Mouse (Mus musculus): Measurements from ENCODE around the gene Cacna1e. TPM values are rescaled to one million over a fixed set of nuclear protein-coding genes. Genes with fewer than 3 reads are reported as not detected.

Gene Cacna1e
- total and polyA plus RNA-seq, 2 experiments from 2014 or later: 8.0 to 58.2 TPM

- DNase-seq (ENCODE audit: low spot score) (no peak), ATAC-seq (peak; percentile 48)
- Histone ChIP-seq H3K9ac (replicated peaks; ENCODE audit: low read length) (no peak overlapping the region), H3K4me3 (ENCODE audit: low read length) (no peak overlapping the region), H3K27ac (no peak overlapping the region), H3K36me3 (ENCODE audit: insufficient read depth, low read length) (no peaks in the 10 kb centered on the region), H3K4me2 (ENCODE audit: low read depth, low read length) (no peak overlapping the region), H3K4me1 (ENCODE audit: insufficient read depth, low read length) (no peaks in the 10 kb centered on the region; the same call in 1 of the 2 replicates), H3K9me3 (ENCODE audit: low read length) (no peaks in the 10 kb centered on the region), H3K27me3 (ENCODE audit: insufficient read depth, low read length) (no peaks in the 10 kb centered on the region)
- no peak for TF ChIP-seq CTCF (IDR thresholded peaks at IDR 0.05; ENCODE audit: low read depth)
- 72% methylated on average over 4 of the region's 4 CpGs for WGBS
These were observed 95.8 kb downstream of the Cacna1e start for GRCm38 (mm10) chr1:154788491-154788890.

GRCm38 (mm10) chr1:154788069-154788468, 96.2 kb downstream of the Cacna1e start:
- Histone ChIP-seq H3K4me3 (ENCODE audit: low read length) (no peak overlapping the region), H3K9me3 (ENCODE audit: low read length) (no peaks in the 10 kb centered on the region), H3K4me1 (ENCODE audit: insufficient read depth, low read length) (no peaks in the 10 kb centered on the region; the same call in 1 of the 2 replicates), H3K27ac (no peak overlapping the region), H3K27me3 (ENCODE audit: insufficient read depth, low read length) (no peaks in the 10 kb centered on the region), H3K9ac (replicated peaks; ENCODE audit: low read length) (no peak overlapping the region), H3K36me3 (ENCODE audit: insufficient read depth, low read length) (no peaks in the 10 kb centered on the region), H3K4me2 (ENCODE audit: low read depth, low read length) (no peak overlapping the region)
- DNase-seq (ENCODE audit: low spot score): peak; percentile 94
- WGBS: 2% methylated on average over 5 of the region's 5 CpGs
- TF ChIP-seq CTCF (IDR thresholded peaks at IDR 0.05; ENCODE audit: low read depth): peak; percentile 89
- ATAC-seq: peak; percentile 69

DNA sequence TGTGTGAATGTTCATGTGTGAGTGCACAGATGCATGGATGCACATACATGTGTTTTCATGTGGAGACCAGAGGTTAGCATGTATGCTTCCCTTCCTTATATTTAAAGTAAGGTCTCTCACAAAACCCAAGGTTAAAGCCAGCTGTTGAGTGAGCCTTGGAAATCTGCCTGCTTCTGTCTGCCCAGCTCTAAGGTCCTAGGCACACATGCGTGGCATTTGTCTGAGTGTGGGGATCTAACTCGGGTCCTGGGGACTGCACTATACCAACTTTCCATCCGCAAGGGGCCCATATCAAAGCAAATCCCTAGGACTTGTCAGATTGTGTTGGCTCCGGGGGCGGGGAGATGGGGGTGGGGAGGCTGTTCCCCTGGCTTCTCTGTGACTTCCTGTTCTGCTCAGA, 96.9 kb downstream of the Cacna1e start:
- Histone ChIP-seq H3K27ac (no peak overlapping the region), H3K27me3 (ENCODE audit: insufficient read depth, low read length) (no peaks in the 10 kb centered on the region), H3K9me3 (ENCODE audit: low read length) (no peaks in the 10 kb centered on the region), H3K36me3 (ENCODE audit: insufficient read depth, low read length) (no peaks in the 10 kb centered on the region), H3K4me1 (ENCODE audit: insufficient read depth, low read length) (no peaks in the 10 kb centered on the region; the same call in 1 of the 2 replicates), H3K4me2 (ENCODE audit: low read depth, low read length) (no peak overlapping the region), H3K9ac (replicated peaks; ENCODE audit: low read length) (no peak overlapping the region), H3K4me3 (ENCODE audit: low read length) (no peak overlapping the region)
- no peak for TF ChIP-seq CTCF (IDR thresholded peaks at IDR 0.05; ENCODE audit: low read depth)
- WGBS: 63% methylated on average over 5 of the region's 5 CpGs
- ATAC-seq (no peak), DNase-seq (ENCODE audit: low spot score) (no peak)

DNA sequence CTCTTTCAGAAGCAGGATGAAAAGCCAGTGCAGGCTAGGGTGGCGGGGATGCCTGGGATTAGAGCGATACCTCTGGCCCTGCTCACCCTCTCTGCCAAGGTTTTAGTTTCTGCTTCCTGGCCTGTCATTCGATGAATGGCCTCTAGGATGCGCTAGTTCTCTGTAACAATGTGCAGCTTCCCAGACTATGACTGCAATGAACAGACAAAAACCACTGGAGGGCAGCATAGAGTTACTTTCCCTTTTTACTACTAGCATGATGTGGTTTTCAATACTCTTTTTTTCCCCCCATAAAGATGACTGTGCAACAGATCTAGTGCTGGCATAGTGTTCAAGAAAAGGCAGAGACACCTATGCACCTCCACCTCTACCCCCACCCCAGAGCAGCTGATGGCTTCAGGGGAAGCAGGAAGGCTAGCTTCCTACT, 98.0 kb downstream of the Cacna1e start:
- Histone ChIP-seq H3K4me3 (ENCODE audit: low read length) (no peak overlapping the region), H3K9me3 (ENCODE audit: low read length) (no peaks in the 10 kb centered on the region), H3K4me2 (ENCODE audit: low read depth, low read length) (no peak overlapping the region), H3K27ac (no peak overlapping the region), H3K27me3 (ENCODE audit: insufficient read depth, low read length) (no peaks in the 10 kb centered on the region), H3K4me1 (ENCODE audit: insufficient read depth, low read length) (no peaks in the 10 kb centered on the region; the same call in 1 of the 2 replicates), H3K9ac (replicated peaks; ENCODE audit: low read length) (no peak overlapping the region), H3K36me3 (ENCODE audit: insufficient read depth, low read length) (no peaks in the 10 kb centered on the region)
- peak; percentile 99 for TF ChIP-seq CTCF (IDR thresholded peaks at IDR 0.05; ENCODE audit: low read depth)
- ATAC-seq (peak; percentile 76), DNase-seq (ENCODE audit: low spot score) (peak; percentile 95)
- 7% methylated on average over 4 of the region's 4 CpGs for WGBS

- H3K27me3 ChIP-seq (ENCODE audit: insufficient read depth, low read length): no peaks in the 10 kb centered on the region
- DNase-seq (ENCODE audit: low spot score): no peak
- WGBS: 27% methylated on average over 12 of the region's 12 CpGs
- H3K4me3 ChIP-seq (ENCODE audit: low read length): no peak overlapping the region
- H3K9ac ChIP-seq (replicated peaks; ENCODE audit: low read length): no peak overlapping the region
- ATAC-seq: no peak
- no peak overlapping the region for H3K4me2 ChIP-seq (ENCODE audit: low read depth, low read length)
- H3K36me3 ChIP-seq (ENCODE audit: insufficient read depth, low read length): no peaks in the 10 kb centered on the region
- no peak for TF ChIP-seq CTCF (IDR thresholded peaks at IDR 0.05; ENCODE audit: low read depth)
- no peaks in the 10 kb centered on the region for H3K9me3 ChIP-seq (ENCODE audit: low read length)
- H3K27ac ChIP-seq: no peak overlapping the region
- no peaks in the 10 kb centered on the region for H3K4me1 ChIP-seq (ENCODE audit: insufficient read depth, low read length)
These were observed 99.4 kb downstream of the Cacna1e start for GRCm38 (mm10) chr1:154784862-154785261.

GRCm38 (mm10) chr1:154783521-154783920, 100.8 kb downstream of the Cacna1e start:
- WGBS: 83% methylated on average over 1 of the region's 1 CpGs

GRCm38 (mm10) chr1:154779908-154780514, 104.3 kb downstream of the Cacna1e start:
- no peaks in the 10 kb centered on the region for H3K36me3 ChIP-seq (ENCODE audit: insufficient read depth, low read length)
- H3K27me3 ChIP-seq (ENCODE audit: insufficient read depth, low read length): no peaks in the 10 kb centered on the region
- TF ChIP-seq CTCF (IDR thresholded peaks at IDR 0.05; ENCODE audit: low read depth): no peak
- no peak overlapping the region for H3K4me3 ChIP-seq (ENCODE audit: low read length)
- H3K9me3 ChIP-seq (ENCODE audit: low read length): no peaks in the 10 kb centered on the region
- H3K9ac ChIP-seq (replicated peaks; ENCODE audit: low read length): no peak overlapping the region
- H3K4me2 ChIP-seq (ENCODE audit: low read depth, low read length): no peak overlapping the region
- no peak for ATAC-seq
- no peak for DNase-seq (ENCODE audit: low spot score)
- no peak overlapping the region for H3K27ac ChIP-seq
- H3K4me1 ChIP-seq (ENCODE audit: insufficient read depth, low read length): no peaks in the 10 kb centered on the region
- WGBS: 75% methylated on average over 11 of the region's 11 CpGs

More at GRCm38 (mm10) chr1:154783521-154783920, 100.8 kb downstream of the Cacna1e start:
- no peaks in the 10 kb centered on the region for H3K27me3 ChIP-seq (ENCODE audit: insufficient read depth, low read length)
- no peak overlapping the region for H3K9ac ChIP-seq (replicated peaks; ENCODE audit: low read length)
- H3K4me1 ChIP-seq (ENCODE audit: insufficient read depth, low read length): no peaks in the 10 kb centered on the region
- H3K27ac ChIP-seq: no peak overlapping the region
- no peak for DNase-seq (ENCODE audit: low spot score)
- ATAC-seq: no peak
- H3K4me3 ChIP-seq (ENCODE audit: low read length): no peak overlapping the region
- TF ChIP-seq CTCF (IDR thresholded peaks at IDR 0.05; ENCODE audit: low read depth): no peak
- no peaks in the 10 kb centered on the region for H3K36me3 ChIP-seq (ENCODE audit: insufficient read depth, low read length)
- H3K4me2 ChIP-seq (ENCODE audit: low read depth, low read length): no peak overlapping the region
- no peaks in the 10 kb centered on the region for H3K9me3 ChIP-seq (ENCODE audit: low read length)

Data from hindbrain, postnatal 0 days (tissue).